ENCODE assay signal across 11 mouse cellular contexts in the genomic region with DNA sequence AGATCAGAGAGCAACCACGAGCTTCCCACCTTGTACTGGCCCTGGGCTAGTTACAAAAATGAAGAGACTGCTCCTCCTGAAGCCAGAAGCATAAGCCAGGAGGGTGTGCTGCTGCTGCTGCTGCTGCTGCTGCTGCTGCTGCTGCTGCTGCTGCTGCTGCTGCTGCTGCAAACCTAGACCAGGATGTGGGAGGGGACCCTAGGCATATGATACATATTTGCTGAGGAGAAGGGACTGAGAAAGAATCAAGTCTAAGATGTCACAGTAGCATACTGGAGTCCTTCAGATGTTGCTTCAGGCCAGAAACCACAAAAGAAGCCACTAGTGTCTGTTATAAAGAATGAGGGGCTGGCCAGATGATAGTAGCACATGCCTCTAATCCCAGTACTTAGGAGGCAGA. TPM values are rescaled to one million over a fixed set of nuclear protein-coding genes. Genes with fewer than 3 reads are reported as not detected.
DNase-seq lines count a peak whose midpoint lies in the region; ATAC-seq and TF ChIP-seq lines count a peak whose summit lies in the region.
"Had no signal": no experiment of that assay in that cellular context is flagged by ENCODE, and none has a peak within 500 bp of the region (broad histone marks: within the 10 kb centered on the region; RNA-seq: fewer than 3 reads in every experiment).

No protein-coding gene starts in this region.

- H3K9ac ChIP-seq in heart, embryonic 12.5 days = no peak overlapping the region

- 0 out of 2 replicates have a peak overlapping the region, but pooled peaks have one; percentile 44 for H3K27ac ChIP-seq in heart, embryonic 12.5 days (ENCODE audit: poor library complexity, severe bottlenecking)
- H3K27ac ChIP-seq in thymus, adult 2 months (ENCODE audit: control insufficient read depth, insufficient read depth, low read length) = peak overlapping the region; percentile 89
- peak overlapping the region; percentile 61 for H3K27ac ChIP-seq in limb, embryonic 10.5 days

- H3K36me3 ChIP-seq in heart, embryonic 12.5 days = no peaks in the 10 kb centered on the region
- no peaks in the 10 kb centered on the region for H3K36me3 ChIP-seq in thymus, adult 2 months (ENCODE audit: control insufficient read depth, insufficient read depth, low read length)
- no peaks in the 10 kb centered on the region for H3K36me3 ChIP-seq in limb, embryonic 10.5 days

- peaks cover 30% of the 10 kb centered on the region for H3K4me1 ChIP-seq in heart, embryonic 12.5 days (replicated peaks)
- H3K4me1 ChIP-seq in thymus, adult 2 months (replicated peaks; ENCODE audit: control insufficient read depth, insufficient read depth, low read length) = peaks cover 31% of the 10 kb centered on the region
- peaks cover 31% of the 10 kb centered on the region for H3K4me1 ChIP-seq in limb, embryonic 10.5 days

- intact Hi-C loops in heart, postnatal 14 days (cut with DNase I) = no loop called here

- no peaks in the 10 kb centered on the region for H3K9me3 ChIP-seq in heart, embryonic 12.5 days (replicated peaks)
- no peaks in the 10 kb centered on the region for H3K9me3 ChIP-seq in limb, embryonic 10.5 days (replicated peaks)

- no peak for ATAC-seq in heart, embryonic 12.5 days (ENCODE audit: insufficient number of reproducible peaks, low FRiP score)
- ATAC-seq in frontal cortex, adult (ENCODE audit: low TSS enrichment) = no peak

- 15% methylated on average over 1 of the region's 1 CpGs for WGBS in heart, embryonic 12.5 days
- 0% methylated on average over 1 of the region's 1 CpGs for WGBS in thymus, adult 2 months
- 21% methylated on average over 1 of the region's 1 CpGs for WGBS in limb, embryonic 10.5 days

- no peak overlapping the region for H3K4me3 ChIP-seq in heart, embryonic 12.5 days
- no peak overlapping the region for H3K4me3 ChIP-seq in thymus, adult 2 months (ENCODE audit: control insufficient read depth, insufficient read depth, low read length)
- no peak overlapping the region for H3K4me3 ChIP-seq in limb, embryonic 10.5 days
- H3K4me3 ChIP-seq: erythroblast, embryonic 14.5 days had no signal

- TF ChIP-seq POLR2A in thymus, adult 2 months (IDR thresholded peaks at IDR 0.05; ENCODE audit: control insufficient read depth, extremely low read depth, insufficient read depth, low read length, poor library complexity) = no peak

- TF ChIP-seq CTCF in thymus, adult 2 months (IDR thresholded peaks at IDR 0.05; ENCODE audit: borderline replicate concordance, control insufficient read depth, extremely low read depth, insufficient read depth, low read length, poor library complexity) = no peak

- H3K4me2 ChIP-seq in heart, embryonic 12.5 days = no peak overlapping the region

- H3K27me3 ChIP-seq in heart, embryonic 12.5 days (replicated peaks) = no peaks in the 10 kb centered on the region
- no peaks in the 10 kb centered on the region for H3K27me3 ChIP-seq in thymus, adult 2 months (ENCODE audit: control insufficient read depth, insufficient read depth, low read length)
- no peaks in the 10 kb centered on the region for H3K27me3 ChIP-seq in limb, embryonic 10.5 days (ENCODE audit: low read depth, poor library complexity, severe bottlenecking)

- no peak for DNase-seq in heart, postnatal 14 days
- peak; percentile 22 for DNase-seq in thymus, adult 2 months
- DNase-seq in thymus, adult 18-20 months = no peak
- no peak for DNase-seq in limb, embryonic 10.5 days (ENCODE audit: low spot score)
- no peak for DNase-seq in cerebellum, adult 11-12 months
- DNase-seq in layer of hippocampus, adult 9-10 months (ENCODE audit: low spot score) = no peak
- DNase-seq: kidney, adult 8-10 months had no signal

RNA-seq across cellular contexts. Expression of a gene that starts 10.7 kb away (rescaled TPM):
- 528 and 544 TPM in 2 replicates for polyA plus RNA-seq in heart, embryonic 12.5 days (2016; fragmentation: Nextera tagmentation; extraction: Ambion mirVana)
- 100 to 1,000 TPM; 182 to 187 TPM for total RNA-seq in heart, postnatal 14 days (2021)
- 80.3 and 94.4 TPM in 2 replicates for polyA plus RNA-seq in thymus, adult 2 months (2012; rRNA removed)
- 531 and 571 TPM in 2 replicates for polyA plus RNA-seq in limb, embryonic 10.5 days (2016; fragmentation: Nextera tagmentation; extraction: Ambion mirVana)

RNA-seq across cellular contexts. Expression of a gene that starts 41.4 kb away (rescaled TPM):
- not detected in 2 replicates for polyA plus RNA-seq in heart, embryonic 12.5 days (2016; fragmentation: Nextera tagmentation; extraction: Ambion mirVana)
- total RNA-seq in heart, postnatal 14 days (2021) = not detected
- polyA plus RNA-seq in thymus, adult 2 months (2012; rRNA removed) = not detected in 2 replicates
- not detected in 2 replicates for polyA plus RNA-seq in limb, embryonic 10.5 days (2016; fragmentation: Nextera tagmentation; extraction: Ambion mirVana)
- polyA plus RNA-seq: erythroblast, embryonic 14.5 days; lung, adult 2 months had no signal
